Mouse (Mus musculus): Measurements from ENCODE around the gene Exosc6.
A peak's percentile ranks its signal among the peaks of the same experiment; 100 is the strongest.
"Not testable (repeated sequence)": the region's sequence is repeated elsewhere in the genome, so short reads cannot be mapped to it uniquely, and the experiment has no call there.

Gene Exosc6

DNA sequence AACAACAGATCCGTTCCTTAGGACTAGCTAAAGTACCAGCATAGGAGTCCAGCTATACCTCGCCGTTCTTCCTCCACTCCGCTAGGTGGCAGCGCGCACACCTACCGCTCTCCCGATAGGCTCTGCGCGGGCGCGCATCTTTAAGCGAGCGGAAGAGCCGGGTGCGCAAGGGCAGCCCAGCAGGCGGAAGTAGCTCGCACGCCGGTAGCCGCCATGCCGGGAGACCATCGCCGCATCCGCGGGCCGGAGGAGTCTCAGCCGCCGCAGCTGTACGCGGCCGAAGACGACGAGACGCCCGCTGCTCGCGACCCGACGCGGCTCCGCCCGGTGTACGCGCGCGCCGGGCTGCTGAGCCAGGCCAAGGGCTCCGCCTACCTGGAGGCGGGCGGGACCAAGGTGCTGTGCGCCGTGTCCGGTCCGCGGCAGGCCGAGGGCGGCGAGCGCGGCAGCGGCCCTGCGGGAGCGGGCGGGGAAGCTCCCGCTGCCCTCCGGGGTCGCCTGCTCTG lies at the start of gene Exosc6:
Exosc6 (plus strand) TSS at position 182 of the 506 bp plus-strand sequence.
- DNase-seq (ENCODE audit: extremely low spot score, low spot score), result peak; percentile 90

DNA sequence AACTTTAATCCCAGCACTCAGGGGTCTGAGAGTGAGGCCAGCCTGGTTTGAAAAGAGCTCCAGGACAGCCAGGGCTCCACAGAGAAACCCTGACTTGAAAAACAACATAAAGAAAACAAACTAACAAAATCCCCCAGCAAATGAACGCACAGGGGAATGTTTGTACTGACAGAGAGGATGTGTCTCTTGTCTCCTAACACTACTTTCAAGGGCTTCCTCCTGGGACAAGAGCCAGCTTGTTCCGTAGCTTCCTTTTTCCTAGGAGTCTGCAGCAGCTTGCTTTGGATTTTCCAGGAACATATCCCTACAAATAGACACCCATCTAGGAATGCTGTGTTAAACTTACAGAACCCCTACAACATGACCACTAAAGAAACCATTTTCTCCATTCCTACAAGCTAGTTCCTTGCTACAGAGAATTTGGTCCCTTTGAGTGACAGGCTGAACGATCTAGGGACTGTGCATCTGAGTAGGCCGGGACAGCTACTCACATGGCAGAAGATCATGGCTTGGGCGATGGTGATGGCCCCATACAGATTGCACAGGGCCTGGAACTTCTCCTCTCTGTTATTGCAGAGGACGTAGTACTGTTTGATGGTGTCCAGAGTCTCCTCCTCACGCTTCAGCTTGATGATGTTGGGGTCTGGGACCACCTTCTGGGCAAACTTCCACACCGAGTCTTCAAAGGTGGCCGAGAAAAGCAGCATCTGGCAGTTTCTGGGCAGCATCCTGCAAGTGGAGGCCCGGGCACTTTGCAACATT lies 45.7 kb upstream of the Exosc6 start:
- DNase-seq (ENCODE audit: extremely low spot score, low spot score), result not testable (repeated sequence)

DNA sequence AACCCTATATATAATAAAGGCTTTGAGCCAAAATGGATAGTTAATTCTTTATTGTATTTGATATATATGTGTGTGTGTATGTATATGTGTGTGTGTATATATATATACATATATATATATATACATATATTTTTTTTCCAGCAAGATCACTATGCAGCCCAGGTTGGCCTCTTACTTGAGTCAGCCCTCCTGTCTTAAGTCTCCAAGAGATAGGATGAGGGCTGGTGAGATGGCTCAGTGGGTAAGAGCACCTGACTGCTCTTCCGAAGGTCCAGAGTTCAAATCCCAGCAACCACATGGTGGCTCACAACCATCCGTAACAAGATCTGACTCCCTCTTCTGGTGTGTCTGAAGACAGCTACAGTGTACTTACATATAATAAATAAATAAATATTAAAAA lies 29.5 kb upstream of the Exosc6 start:
- not testable (repeated sequence) for DNase-seq (ENCODE audit: extremely low spot score, low spot score)

DNA sequence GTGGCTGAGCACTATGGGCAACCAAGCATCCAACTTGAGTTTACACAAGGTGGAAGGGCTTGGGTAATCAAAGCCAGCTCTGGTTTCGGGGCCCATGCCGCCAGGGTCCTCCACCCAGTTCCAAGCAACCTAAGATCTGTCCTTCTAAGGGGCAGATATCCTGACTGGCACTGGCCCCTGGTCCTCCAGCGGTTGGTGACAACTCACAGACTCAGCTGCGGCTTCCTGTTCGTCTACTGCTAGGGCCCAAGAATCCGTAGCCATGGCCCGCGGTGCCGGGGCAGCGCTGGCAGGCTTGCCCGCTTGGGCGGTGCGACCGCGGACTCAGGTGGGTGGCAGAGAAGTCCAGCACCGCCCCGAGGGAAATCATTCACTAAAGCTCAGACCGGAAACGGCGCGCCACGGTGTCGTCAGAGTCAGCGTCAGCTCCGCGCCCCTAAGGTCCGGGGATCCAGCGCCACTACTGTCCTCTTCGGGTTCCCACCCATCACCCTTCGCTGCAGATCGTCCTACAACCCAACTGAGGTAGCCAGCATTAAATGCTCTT lies 28.7 kb upstream of the Exosc6 start:
- DNase-seq (ENCODE audit: extremely low spot score, low spot score), result peak; percentile 80

DNA sequence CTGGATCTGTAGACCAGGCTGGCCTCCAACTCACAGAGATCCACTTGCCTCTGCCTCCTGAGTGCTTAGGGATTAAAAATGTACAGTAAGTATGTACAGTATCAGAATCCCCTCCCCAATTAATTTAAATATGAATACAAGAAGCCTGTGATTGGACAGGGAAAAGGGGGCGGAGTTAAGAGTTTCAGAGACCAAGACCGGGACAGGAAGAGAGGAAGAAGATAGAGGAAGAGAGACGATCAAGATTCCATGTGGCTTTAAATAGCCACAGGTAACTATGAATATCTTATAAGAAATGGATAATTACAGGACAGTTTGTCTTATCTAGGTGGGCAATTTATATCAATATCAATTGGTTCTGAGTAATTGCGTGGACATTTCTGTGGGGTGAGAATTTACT lies 26.6 kb upstream of the Exosc6 start:
- no peak for DNase-seq (ENCODE audit: extremely low spot score, low spot score)

DNA sequence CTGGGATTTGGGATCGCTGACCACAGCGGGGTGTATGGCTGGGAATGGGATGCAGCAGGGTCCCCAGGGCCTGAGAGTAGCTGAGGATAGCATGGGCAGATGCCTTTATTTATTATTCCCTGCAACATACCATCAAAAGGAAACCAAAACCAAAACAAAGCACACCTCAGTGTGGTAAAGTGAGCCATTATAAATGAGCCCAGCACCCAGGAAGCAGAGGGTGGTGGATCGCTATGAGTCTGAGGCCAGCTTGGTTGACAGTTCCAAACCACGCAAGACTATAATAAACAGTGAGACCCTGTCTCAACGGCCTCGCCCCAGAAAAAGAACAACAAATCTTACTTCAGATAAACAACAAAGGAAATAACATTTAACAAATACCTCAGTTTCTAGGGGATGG lies 26.1 kb upstream of the Exosc6 start:
- no peak for DNase-seq (ENCODE audit: extremely low spot score, low spot score)

DNA sequence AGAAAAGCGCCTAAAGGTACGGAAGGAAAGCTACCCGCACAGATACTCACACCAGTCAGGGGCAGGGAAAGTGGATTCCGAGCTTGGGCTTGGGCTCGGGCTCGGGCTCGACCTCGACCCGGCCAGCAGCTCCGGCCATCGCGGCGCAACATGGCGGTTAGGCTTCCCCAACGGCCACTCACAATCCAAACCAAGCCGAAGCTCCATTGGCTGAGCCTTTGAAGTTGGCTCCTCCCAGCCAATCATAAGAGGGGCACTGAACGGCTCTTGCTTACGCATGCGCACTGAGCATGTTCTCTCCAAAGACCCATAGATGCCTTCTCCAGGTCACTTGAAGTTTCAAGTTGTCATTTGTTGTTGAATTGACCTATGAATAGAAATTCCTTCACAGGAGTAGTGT lies 24.6 kb upstream of the Exosc6 start, which contains the start of gene Ddx19b:
Ddx19b (minus strand) TSS at position 180 of the 400 bp plus-strand sequence.
- no peak for DNase-seq (ENCODE audit: extremely low spot score, low spot score)

DNA sequence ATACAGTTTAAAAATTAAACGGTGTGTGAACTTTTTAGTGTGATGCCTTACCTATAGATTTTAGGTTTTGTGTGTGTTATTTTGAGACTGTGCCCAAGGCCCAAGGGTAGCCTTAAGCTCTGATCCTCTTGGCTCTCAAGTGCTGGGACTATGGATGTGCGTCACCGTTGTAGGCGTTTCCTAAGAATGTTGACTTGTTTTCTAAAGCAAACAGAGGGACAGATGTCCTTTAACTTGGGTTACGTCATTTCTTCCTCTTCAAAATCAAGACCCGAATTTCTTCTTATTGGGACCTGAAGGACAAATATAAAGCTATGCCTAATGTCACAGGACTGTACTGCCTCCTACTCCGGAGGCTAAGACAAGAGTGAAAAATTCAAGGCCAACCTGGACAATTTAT lies 23.2 kb upstream of the Exosc6 start, which contains the start of gene Aars:
Aars (plus strand) TSS at position 229 of the 400 bp plus-strand sequence.
- no peak for DNase-seq (ENCODE audit: extremely low spot score, low spot score)

DNA sequence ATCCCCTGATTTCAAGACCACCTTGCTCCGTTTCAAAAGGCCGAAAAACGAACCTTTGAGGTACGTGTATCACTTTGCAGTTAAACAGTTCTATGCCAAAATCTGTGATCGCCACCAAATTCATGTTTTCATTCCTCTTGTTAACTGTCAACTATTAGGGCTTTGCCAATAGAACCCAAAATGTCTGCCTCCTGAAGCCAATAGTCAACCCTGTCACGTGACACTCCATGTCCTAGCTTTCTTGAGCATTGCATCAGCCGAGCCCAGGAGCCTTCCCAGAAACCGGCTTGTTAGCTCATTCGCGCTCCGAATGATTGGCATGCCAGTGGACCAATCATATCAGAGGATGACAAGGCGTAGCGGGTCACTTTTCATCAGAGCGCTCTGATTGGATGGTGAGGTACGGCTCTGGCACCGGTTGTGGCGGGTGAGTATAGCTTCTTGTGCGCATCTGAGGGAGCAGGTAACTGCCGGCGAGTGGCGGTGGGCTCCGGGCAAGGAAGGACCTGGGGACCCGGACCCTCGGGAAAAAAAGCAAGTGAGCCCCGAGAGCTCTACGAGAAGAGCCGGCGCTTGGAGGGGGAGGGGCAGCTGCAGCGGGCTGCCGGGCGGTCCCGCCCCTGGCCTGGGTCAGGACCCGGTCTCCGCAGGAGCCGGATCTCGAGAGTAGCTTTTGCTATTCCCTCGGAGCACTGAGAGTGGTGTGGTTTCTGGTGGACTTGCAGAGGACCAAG lies 22.5 kb upstream of the Exosc6 start:
- DNase-seq (ENCODE audit: extremely low spot score, low spot score), result peak; percentile 95

DNA sequence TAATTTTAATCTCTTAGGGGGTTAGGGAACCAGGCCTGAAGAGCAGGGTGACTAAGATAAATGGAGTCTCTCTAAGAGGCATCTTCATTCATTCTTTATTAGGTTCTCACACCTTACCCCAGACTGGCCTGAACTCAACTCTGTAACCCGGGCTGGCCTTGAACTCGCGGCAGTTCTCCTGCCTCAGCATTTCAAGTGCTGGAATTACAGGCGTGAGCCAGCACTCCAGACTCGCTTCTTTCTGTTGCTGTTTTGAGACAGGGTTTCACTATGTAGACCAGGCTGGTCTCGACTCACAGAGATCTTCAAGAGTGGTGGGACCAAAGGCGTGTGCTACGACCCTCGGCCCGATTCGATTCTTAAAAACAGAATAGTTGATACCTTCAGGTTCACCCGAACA lies 21.9 kb upstream of the Exosc6 start:
- DNase-seq (ENCODE audit: extremely low spot score, low spot score), result no peak

DNA sequence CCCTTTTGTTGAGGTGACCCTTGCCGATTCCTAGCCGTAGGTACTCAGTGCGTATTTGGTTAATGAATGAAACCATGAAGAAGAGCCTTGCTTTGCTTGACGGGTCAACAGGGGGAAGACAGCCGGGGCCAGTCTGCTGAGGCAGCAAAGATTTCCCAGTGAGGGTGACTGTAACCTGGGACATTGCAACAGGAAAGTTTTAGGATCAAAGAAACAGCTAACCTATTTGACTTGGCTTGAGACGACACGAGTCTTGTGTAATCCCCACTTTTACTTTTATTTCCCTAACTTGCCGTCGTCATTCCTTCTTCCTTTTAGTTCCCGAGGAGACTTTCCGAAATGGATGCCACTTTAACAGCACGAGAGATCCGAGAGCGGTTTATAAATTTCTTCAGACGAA lies 19.5 kb upstream of the Exosc6 start:
- no peak for DNase-seq (ENCODE audit: extremely low spot score, low spot score)

DNA sequence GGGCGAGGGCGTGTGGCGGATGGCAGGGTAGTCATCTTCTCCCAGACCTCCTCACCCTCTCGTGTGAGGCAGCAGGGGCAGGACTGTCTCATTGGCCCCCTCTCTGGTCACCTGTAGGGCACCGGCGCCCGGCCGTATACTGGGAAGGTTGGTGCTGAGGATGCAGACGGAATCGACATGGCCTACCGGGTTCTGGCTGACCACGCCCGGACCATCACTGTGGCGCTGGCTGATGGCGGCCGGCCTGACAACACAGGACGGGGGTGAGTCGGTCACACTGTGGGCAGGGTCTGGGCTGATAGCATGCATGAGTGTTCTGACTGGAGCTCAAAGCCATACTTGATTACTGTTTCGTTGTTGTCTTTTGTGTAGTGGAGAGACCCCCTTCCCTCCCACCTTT lies 13.6 kb upstream of the Exosc6 start:
- no peak for DNase-seq (ENCODE audit: extremely low spot score, low spot score)

DNA sequence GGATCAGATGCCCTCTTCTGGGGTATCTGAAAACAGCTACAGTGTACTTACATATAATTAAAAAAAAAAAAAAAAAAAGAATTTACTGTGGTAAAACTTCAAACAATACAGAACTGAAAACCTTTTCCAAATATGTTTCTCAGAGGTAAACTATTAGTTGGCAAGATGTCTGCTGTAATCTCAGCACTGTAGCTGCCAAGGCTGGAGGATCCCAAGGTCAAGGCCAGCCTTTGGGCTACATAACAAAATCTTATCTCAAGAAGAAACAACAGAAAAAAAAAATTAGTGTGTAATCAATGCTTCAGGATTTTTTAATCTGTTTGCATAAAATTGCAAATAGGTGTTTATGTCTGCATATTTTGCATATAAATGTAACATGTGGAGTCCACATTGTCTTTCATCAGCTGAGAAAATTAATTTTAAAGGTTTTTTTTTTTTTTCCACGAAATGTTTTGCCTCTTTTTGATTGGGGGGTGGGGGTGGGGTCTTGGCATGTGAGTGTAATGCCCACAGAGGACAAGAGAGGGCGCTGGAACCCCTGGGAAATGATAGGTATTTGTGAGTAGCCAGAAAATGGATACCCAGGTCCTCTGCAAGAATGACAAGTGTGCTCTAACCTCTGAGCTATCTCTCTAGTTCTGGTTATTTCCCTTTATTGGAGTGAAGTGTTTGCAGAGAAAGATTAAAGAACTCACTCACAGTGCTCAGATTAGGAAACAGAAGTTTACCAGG lies 12.0 kb upstream of the Exosc6 start:
- no peak for DNase-seq (ENCODE audit: extremely low spot score, low spot score)

DNA sequence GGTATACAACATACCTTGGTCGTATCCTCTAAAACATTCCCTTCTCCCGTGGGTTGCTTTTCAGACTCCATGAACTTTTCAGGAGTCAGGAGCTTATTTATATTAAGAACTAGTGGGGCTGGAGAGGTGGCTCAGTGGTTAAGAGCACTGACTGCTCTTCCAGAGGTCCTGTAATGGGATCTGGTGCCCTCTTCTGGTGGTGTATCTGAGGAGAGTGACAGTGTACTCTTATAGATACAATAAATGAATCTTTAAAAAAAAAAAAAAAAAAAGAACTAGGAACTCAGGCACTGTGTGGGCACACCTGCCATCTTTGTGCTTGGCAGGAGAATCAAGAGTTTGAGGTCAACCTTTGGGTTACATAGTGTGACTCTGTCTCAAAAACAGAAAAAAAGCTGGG lies 7.4 kb upstream of the Exosc6 start:
- no peak for DNase-seq (ENCODE audit: extremely low spot score, low spot score)

DNA sequence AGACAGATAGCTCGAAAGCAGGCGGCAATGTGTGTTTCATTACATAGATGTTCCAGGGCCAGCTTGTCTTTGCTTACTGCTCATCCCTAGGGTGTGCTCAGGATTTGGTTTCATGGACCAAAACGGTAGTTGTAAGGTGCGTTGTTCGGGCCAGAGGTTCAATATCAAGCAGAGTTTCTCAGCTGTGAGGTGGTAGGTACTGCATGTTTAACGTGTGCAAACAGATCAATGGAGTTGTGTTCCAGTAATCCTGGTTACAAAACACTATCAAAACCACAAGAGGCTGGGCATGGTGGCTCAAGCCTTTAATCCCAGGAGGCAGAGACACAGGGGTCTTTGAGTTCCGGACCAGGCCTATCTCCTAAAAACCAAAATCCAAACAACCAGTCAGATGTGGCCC lies 7.0 kb upstream of the Exosc6 start:
- no peak for DNase-seq (ENCODE audit: extremely low spot score, low spot score)

DNA sequence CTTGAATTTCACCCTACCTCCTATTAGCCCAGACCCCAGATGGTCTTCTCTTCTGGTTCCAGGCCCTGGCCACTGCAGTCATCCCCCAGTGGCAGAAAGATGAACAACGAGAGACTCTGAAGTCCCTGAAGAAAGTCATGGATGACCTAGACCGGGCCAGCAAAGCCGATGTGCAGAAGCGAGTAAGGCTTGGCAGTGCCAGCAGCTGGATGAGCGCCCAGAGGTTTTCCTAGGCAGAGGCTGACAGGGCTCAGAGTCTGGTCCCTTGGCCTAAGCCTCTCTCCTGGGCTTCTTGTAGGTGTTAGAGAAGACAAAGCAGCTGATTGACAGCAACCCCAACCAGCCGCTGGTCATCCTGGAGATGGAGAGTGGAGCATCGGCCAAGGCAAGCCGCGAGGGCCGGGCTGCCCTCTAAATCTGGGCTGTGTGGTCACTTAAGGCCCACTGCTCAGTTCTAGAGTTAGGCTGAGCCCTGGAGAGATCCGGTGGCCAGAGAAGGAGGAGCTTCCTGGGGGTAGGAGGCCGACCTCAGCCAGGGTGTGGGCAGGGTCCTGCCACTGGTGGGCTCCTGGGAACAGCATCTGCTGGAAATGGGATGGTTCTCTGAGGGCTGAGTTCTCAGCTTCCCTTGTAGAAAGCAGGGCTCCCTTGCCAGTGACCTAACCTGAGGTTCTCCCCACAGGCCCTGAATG lies 2.2 kb upstream of the Exosc6 start:
- DNase-seq (ENCODE audit: extremely low spot score, low spot score), result no peak

DNA sequence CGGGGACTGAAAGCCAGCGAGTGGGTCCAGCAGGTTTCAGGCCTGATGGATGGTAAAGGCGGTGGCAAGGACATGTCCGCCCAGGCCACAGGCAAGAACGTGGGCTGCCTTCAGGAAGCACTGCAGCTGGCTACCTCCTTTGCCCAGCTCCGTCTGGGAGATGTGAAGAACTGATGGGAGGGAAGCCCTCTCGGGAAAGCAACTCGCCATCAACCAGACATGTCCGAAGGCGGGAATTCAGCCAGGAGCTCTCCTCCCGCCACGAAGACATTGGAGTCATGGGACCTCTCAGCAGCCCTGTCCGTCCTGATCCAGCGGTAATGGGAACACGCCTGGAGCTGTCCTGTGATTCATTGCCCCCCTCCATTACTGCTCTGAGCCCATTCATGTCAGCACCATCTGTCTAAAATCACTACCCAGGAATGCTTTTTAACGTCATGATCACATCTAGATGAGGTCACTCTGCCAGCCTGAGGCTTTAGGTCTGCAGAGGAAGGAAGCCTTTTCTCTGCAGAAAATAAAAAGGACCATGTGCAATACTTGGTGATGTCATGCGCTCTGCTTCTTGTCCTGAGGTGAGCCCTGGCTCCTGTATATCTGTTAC lies 1.0 kb upstream of the Exosc6 start:
- no peak for DNase-seq (ENCODE audit: extremely low spot score, low spot score)

DNA sequence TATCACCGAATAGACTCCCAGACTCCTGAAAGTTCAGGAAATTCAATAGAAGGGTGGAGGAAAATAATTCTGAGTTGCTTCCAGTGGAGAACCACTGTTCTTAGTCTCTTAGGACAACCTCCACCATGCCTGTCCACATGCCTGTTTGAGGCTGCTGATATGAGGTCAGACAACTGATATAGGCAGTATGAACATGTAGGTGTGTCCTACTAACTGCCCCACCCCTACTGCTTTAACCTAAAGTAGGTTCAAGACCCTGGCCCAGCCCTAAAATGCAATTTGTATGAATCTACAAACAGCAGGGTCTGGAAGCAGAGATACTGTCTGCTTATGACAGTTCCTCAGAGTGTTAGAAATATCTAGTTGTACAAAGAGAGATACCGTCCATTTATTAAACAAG lies 478 bp upstream of the Exosc6 start:
- DNase-seq (ENCODE audit: extremely low spot score, low spot score), result no peak

DNA sequence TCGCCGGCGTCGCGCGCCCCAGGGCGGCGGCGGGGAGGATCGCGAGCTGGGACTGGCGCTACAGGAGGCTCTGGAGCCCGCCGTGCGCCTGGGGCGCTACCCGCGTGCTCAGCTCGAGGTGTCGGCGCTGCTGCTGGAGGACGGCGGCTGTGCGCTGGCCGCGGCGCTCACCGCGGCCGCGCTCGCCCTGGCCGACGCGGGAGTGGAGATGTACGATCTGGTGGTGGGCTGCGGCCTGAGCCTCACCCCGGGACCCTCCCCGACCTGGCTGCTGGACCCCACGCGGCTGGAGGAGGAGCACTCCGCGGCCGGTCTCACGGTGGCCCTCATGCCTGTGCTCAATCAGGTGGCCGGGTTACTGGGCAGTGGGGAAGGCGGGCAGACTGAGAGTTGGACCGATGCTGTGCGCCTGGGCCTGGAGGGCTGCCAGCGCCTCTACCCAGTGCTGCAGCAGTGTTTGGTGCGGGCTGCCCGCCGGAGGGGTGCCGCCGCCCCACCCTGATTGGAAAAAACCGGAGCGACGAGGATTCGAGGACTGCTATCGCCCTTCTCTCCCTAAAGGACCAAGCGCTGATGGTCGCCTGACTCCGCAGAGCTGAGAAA lies 653 bp downstream of the Exosc6 start:
- no peak for DNase-seq (ENCODE audit: extremely low spot score, low spot score)

DNA sequence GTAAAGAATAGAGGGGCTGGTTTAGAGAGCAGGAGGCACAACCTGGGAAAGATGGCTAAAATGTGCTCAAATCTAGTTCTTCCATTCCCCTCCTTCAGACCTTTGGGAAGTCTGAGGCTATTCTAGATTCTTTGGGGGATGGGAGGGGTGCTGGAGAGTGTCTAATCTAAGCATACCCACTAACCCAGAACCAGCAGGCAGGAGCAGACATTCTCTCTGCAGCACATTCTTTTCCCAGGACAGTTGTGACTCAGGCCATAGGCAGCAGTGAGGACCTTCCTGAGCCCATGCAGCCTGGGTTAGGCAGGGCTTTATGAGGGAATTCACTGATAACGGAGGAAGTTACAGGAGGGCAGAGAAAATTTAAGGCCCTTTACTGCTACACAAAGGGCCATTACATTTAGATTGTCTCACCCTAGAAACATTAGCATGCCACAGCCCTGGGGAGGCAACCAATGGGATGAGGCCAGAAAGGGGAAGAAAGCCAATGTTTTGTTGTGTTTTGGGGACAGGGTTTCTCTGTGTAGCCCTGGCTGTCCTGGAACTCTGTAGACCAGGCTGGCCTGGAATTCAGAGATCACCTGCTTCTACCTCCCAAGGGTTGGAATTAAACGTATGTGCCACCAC lies 2.9 kb downstream of the Exosc6 start:
- no peak for DNase-seq (ENCODE audit: extremely low spot score, low spot score)

Measured in neural tube, embryonic 10.5 days (tissue).